Mouse (Mus musculus) hindbrain, embryonic 15.5 days (tissue): ENCODE data around the gene Gpnmb. TPM values are rescaled to one million over a fixed set of nuclear protein-coding genes. Genes with fewer than 3 reads are reported as not detected.

Source experiments
- ATAC-seq: fragments of 200-750 bp; cut with Nextera tagmentation; 2 replicates; pipeline ENCODE4 v1.8.0; 2017; ENCODE audit warnings: low read depth, moderate number of reproducible peaks, moderate TSS enrichment; ENCODE audit not compliant: low FRiP score
- H3K27ac ChIP-seq: fragments of 300-500 bp; sonication (generic); replicated peaks from 2 replicates; pipeline ENCODE4 v1.5.1; 2015; ENCODE audit warnings: mild to moderate bottlenecking, inconsistent platforms
- H3K27me3 ChIP-seq: fragments of 300-500 bp; sonication (generic); 2 replicates; pipeline ENCODE4 v1.6.1; 2015; ENCODE audit warnings: control low read depth, inconsistent platforms
- H3K36me3 ChIP-seq: fragments of 300-500 bp; sonication (generic); 2 replicates; pipeline ENCODE4 v1.6.1; 2015; ENCODE audit warnings: control low read depth, inconsistent platforms
- H3K4me1 ChIP-seq: fragments of 300-500 bp; sonication (generic); replicated peaks from 2 replicates; pipeline ENCODE4 v1.6.1; 2015; ENCODE audit warnings: control low read depth, inconsistent platforms
- H3K4me2 ChIP-seq: fragments of 300-500 bp; sonication (generic); 2 replicates; pipeline ENCODE4 v1.6.1; 2015; ENCODE audit warnings: moderate library complexity, mild to moderate bottlenecking, inconsistent platforms
- H3K4me3 ChIP-seq: fragments of 300-500 bp; sonication (generic); 2 replicates; pipeline ENCODE4 v1.5.1; 2015; ENCODE audit warnings: mild to moderate bottlenecking, inconsistent platforms
- H3K9ac ChIP-seq: fragments of 300-500 bp; sonication (generic); 2 replicates; pipeline ENCODE4 v1.6.1; 2015; ENCODE audit warnings: inconsistent platforms
- H3K9me3 ChIP-seq: fragments of 300-500 bp; sonication (generic); 2 replicates; pipeline ENCODE4 v1.6.1; 2016; ENCODE audit warnings: control low read depth, inconsistent platforms
- WGBS: fragments of 180-500 bp; shearing (Covaris S2); methylation state at CpG from one replicate; pipeline ENCODE4 v1.1.7; 2015; 5-methylcytosine and 5-hydroxymethylcytosine counted together
- polyA plus RNA-seq: library from polyadenylated mRNA; unstranded; fragments of >200 nt; fragmentation: Nextera tagmentation; extraction: Ambion mirVana; gene quantifications from 2 replicates; pipeline ENCODE4 v1.2.1, GENCODE M21; 2015

The Gpnmb gene
- polyA plus RNA-seq, 1 experiment from 2014 or later: 0.23 TPM

DNA sequence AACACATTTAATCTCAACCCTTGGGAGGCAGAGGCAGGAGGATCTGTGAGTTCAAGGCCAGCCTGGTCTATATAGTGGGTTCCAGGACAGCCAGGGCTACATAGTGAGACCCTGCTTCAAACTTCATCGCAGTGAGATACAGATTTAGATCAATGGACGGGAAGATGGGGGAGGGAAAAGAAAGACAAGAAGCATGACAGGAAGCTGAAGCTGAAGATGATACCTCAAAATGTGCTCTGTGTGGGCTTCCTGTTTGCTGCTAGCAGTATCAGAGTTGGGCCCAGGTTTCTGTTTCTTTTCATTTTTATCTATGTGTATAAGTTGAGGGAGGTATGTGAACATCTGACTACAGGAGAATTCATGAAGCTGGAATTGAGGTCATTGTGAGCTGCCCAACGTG is 22.9 kb upstream of the Gpnmb start:
- Histone ChIP-seq H3K9me3 (no peaks in the 10 kb centered on the region), H3K36me3 (no peaks in the 10 kb centered on the region), H3K4me3 (no peak overlapping the region), H3K27me3 (no peaks in the 10 kb centered on the region), H3K9ac (no peak overlapping the region), H3K27ac (no peak overlapping the region), H3K4me1 (peaks cover 4% of the 10 kb centered on the region), H3K4me2 (no peak overlapping the region)
- WGBS: 89% methylated on average over 3 of the region's 3 CpGs
- no peak for ATAC-seq

DNA sequence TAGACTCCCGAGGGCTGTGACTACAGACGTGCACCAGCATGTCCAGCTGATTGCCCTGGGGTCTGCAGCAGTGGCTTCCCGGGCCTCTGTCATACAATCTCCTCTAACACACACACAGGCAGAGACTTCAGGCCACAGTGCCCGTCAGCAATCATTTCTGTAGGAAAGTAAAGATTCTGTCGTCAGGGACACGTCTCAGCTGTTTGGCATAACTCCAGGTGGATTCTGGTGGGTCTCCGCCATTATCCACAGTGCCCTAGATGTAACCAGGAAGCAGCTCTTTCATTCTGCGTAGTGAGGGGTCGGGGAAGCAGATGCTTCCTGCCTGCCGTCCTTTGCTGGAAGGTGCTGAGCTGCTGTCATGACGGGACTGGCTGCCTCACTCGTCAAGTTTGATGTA is 19.2 kb upstream of the Gpnmb start:
- Histone ChIP-seq H3K4me1 (no peaks in the 10 kb centered on the region), H3K9me3 (no peaks in the 10 kb centered on the region), H3K36me3 (no peaks in the 10 kb centered on the region), H3K9ac (no peak overlapping the region), H3K27me3 (no peaks in the 10 kb centered on the region), H3K27ac (no peak overlapping the region), H3K4me3 (no peak overlapping the region), H3K4me2 (no peak overlapping the region)
- WGBS: 51% methylated on average over 12 of the region's 12 CpGs
- ATAC-seq: no peak

DNA sequence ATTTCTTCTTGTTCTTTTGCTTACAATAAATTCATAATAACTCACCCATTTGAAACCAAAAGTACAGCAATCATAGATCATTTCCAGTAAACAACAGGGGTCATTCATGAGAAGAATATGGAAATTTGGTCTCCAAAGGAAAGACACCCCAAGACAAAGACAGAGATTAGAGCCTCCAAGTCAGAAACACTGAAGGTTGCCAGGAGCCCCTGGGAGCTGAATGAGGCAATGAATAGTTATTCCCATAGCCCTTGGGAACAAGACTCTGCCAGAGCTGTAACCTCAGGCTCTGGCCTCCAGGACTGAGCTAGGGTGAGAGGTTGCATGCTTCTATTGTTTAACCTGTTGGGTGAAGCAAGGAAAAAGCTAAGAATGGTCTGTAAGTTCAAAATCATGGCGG is 17.0 kb upstream of the Gpnmb start:
- no peaks in the 10 kb centered on the region for H3K36me3 ChIP-seq
- WGBS: 83% methylated on average over 1 of the region's 1 CpGs
- no peak overlapping the region for H3K9ac ChIP-seq
- no peak overlapping the region for H3K4me2 ChIP-seq
- H3K4me1 ChIP-seq: no peaks in the 10 kb centered on the region
- no peaks in the 10 kb centered on the region for H3K27me3 ChIP-seq
- no peaks in the 10 kb centered on the region for H3K9me3 ChIP-seq
- no peak for ATAC-seq
- H3K4me3 ChIP-seq: no peak overlapping the region
- no peak overlapping the region for H3K27ac ChIP-seq

DNA sequence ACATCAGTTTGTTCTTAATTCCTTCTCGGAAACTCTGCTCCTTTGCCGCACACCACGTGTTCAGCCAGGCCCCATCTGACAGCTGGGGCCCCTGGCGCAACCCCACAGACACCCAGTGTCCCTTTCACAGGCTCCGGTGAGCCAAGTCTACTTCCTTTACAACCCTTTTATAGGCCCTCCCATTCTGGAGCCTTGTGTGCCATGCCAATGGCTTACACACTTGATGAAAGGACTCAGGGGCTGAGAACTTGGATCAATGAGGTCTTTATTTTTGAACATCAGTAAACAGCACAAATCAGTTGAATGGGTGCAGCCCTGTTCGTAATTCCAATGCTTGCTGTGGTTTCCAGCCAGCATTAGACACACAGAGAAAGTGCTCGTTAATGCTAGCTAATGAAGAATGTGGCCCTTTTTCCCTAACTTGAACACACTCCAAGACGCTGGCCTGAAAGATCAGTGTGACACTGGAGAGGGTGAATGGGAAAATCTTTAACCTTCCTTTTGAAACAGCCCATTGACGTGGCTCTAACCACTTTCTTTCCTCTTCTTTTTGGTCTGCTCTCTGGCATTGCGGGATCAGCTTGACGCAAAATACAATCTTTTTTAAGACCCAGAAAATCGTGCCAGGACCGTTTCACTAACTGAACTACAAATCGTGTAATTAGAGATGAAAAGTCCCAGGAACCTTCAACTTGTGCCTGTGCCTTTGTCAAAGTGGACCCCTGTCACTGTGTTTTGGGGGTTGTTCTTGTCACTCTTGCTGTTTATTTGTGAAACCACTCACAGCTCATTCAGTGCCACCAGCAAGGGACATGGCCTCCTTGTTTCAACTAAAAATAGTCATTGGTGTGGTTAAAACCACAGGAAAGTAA is 15.0 kb upstream of the Gpnmb start:
- H3K4me2 ChIP-seq: no peak overlapping the region
- H3K4me3 ChIP-seq: no peak overlapping the region
- peak; percentile 89 for ATAC-seq
- no peaks in the 10 kb centered on the region for H3K4me1 ChIP-seq
- 0 out of 2 replicates have a peak overlapping the region, but pooled peaks have one; percentile 31 for H3K27ac ChIP-seq
- no peaks in the 10 kb centered on the region for H3K9me3 ChIP-seq
- no peaks in the 10 kb centered on the region for H3K27me3 ChIP-seq
- no peak overlapping the region for H3K9ac ChIP-seq
- WGBS: 62% methylated on average over 14 of the region's 14 CpGs
- no peaks in the 10 kb centered on the region for H3K36me3 ChIP-seq

DNA sequence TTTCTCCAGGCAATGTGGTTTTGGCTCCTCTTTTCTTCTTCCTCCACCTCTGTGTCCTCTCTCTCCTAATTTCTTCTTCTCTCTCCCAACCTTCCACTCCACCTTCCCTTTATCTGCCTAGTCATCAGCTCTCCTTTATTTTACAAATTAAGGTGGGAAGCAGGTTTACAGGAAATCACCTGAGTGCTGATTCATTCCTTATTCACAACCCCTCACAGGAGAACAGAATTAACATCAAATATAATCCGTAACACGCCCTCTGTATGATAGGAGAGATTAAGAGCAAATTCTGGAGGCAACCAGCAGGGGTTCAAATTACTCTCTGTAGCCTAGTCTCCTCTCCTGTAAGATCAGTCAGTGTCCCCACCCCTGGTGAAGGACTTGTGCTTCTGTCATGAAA is 14.0 kb upstream of the Gpnmb start:
- Histone ChIP-seq H3K36me3 (no peaks in the 10 kb centered on the region), H3K27me3 (no peaks in the 10 kb centered on the region), H3K9me3 (no peaks in the 10 kb centered on the region), H3K4me2 (no peak overlapping the region), H3K4me1 (no peaks in the 10 kb centered on the region), H3K27ac (no peak overlapping the region), H3K4me3 (no peak overlapping the region), H3K9ac (no peak overlapping the region)
- ATAC-seq: no peak
- WGBS: 90% methylated on average over 2 of the region's 2 CpGs

DNA sequence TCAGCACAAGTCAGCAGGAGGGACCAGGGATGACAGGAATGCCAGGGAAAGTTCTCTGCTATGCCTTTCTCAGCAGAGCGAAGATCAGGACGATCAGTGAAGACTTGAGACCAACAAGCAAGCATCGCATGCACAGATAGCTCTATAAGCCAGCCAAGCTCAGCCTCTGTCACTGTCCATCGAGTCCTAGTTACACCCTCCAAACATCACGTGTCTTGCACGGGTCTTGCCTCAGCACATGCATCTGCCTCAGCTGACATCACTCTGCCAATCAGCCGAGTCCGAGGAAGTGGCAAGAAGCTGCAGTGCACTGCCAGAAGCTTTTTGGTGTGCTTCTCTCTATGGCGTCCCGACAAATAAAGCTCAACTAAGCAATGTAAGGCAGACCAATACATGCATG is 13.0 kb upstream of the Gpnmb start:
- no peaks in the 10 kb centered on the region for H3K9me3 ChIP-seq
- H3K4me3 ChIP-seq: no peak overlapping the region
- no peaks in the 10 kb centered on the region for H3K4me1 ChIP-seq
- 82% methylated on average over 10 of the region's 10 CpGs for WGBS
- H3K27me3 ChIP-seq: no peaks in the 10 kb centered on the region
- H3K4me2 ChIP-seq: no peak overlapping the region
- H3K27ac ChIP-seq: no peak overlapping the region
- no peak for ATAC-seq
- no peak overlapping the region for H3K9ac ChIP-seq
- H3K36me3 ChIP-seq: no peaks in the 10 kb centered on the region

DNA sequence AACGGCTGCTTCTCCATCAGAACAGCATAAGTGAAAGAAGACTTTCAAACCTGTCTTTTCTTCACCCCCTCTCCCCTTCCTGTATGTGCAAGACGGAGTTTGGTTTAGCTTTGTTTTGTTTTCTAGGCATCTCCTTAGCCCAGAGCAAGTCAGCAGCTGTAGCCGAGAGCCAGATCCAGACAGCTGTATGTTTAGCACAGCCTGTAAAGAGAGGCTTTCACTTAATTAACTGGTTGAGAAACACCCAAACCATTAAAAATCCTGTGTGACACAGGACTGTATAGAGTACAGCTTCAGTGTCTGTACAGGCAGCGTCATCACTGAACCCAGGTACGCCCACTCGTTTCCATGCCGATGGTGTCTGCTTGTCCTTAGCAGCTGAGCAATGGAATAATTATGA is 11.1 kb upstream of the Gpnmb start:
- no peaks in the 10 kb centered on the region for H3K36me3 ChIP-seq
- H3K9me3 ChIP-seq: no peaks in the 10 kb centered on the region
- no peak overlapping the region for H3K9ac ChIP-seq
- H3K27ac ChIP-seq: no peak overlapping the region
- no peaks in the 10 kb centered on the region for H3K27me3 ChIP-seq
- ATAC-seq: no peak
- no peak overlapping the region for H3K4me2 ChIP-seq
- H3K4me3 ChIP-seq: no peak overlapping the region
- no peaks in the 10 kb centered on the region for H3K4me1 ChIP-seq
- 81% methylated on average over 7 of the region's 7 CpGs for WGBS

DNA sequence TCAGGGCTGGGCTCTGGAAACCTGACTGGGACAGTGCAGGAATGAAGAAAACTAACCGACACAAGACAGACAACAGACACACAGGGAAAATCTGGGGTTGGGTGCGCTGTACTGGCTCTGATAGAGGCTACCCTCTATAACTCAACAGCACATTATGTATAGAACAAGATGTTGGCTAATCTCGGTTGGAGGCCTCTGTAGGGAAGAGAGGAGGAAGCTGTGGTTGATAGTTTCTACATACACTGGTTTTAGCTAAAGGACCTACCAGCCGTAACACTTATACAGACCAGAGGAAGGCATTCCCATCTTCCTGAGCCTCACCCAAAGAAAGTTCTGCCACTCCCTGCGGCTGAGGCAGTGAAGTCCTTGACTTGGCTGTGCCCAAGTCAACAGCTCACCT is 9.8 kb upstream of the Gpnmb start:
- Histone ChIP-seq H3K27me3 (no peaks in the 10 kb centered on the region), H3K9me3 (no peaks in the 10 kb centered on the region), H3K4me1 (no peaks in the 10 kb centered on the region), H3K36me3 (no peaks in the 10 kb centered on the region), H3K9ac (no peak overlapping the region), H3K4me2 (no peak overlapping the region), H3K4me3 (no peak overlapping the region), H3K27ac (no peak overlapping the region)
- WGBS: 88% methylated on average over 5 of the region's 5 CpGs
- ATAC-seq: no peak

DNA sequence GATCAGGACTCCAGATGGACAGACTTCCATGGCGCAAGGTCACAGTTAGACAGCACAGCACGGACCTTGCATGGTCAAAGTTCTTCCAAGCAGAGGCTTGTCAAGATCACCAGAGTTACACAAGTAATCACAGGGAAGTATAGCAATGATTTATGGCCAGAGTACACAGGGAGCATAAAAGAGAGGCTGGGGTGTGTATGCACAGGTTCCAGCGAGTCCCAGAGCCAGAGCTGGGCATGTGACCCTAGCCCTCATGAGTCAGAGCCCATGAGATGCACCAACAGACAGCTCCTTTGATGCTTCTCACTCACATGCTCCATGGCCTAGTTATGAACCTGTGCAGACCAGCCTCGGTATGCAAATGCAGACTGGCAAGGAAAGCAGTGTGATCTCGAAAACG is 8.3 kb upstream of the Gpnmb start:
- Histone ChIP-seq H3K9me3 (no peaks in the 10 kb centered on the region), H3K4me2 (no peak overlapping the region), H3K9ac (no peak overlapping the region), H3K4me1 (no peaks in the 10 kb centered on the region), H3K36me3 (no peaks in the 10 kb centered on the region), H3K4me3 (no peak overlapping the region), H3K27ac (no peak overlapping the region), H3K27me3 (no peaks in the 10 kb centered on the region)
- WGBS: 88% methylated on average over 6 of the region's 6 CpGs
- ATAC-seq: no peak

DNA sequence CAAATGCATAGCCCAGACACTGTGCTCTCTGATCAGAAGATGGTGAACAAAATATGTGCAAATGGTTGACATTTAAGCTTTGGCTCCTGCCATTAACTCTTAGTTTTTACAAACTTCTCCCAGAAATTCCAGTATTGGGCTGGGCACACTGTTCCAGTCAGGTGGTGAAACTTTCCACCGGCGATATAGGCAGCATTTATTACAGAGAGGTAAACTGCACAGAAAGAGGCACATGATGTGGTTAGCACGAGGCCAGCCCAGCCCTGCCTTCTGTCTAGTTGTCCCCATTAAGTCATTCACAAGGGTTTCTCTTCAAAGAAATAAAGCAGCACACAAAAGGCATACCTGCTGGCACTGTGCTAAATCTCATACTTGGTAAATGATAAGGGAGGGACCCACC is 7.6 kb upstream of the Gpnmb start:
- Histone ChIP-seq H3K36me3 (no peaks in the 10 kb centered on the region), H3K4me3 (no peak overlapping the region), H3K4me1 (no peaks in the 10 kb centered on the region), H3K9me3 (no peaks in the 10 kb centered on the region), H3K27me3 (no peaks in the 10 kb centered on the region), H3K9ac (no peak overlapping the region), H3K27ac (no peak overlapping the region), H3K4me2 (no peak overlapping the region)
- ATAC-seq: no peak
- WGBS: 92% methylated on average over 3 of the region's 3 CpGs

DNA sequence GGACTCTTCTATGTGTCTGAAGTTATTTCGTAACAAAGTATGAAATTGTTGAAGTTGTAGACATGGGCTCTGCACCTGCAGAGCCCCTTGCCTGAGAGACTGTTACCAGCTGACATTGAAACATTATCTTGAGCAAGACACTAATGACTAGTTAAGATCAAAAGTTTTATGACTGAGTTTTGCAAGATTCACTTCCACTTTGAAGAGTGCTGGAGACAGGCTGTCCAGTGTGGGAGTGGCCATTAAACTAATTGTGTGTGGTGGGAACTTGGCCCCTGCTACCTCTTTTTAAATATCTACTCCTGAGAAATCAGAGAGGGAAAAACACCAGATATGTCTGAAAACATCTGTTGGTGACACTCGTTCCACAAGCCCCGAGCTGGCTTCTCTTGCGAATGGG is 5.1 kb upstream of the Gpnmb start:
- H3K27me3 ChIP-seq: peaks cover 13% of the 10 kb centered on the region
- no peak overlapping the region for H3K9ac ChIP-seq
- 91% methylated on average over 4 of the region's 4 CpGs for WGBS
- no peak for ATAC-seq
- no peak overlapping the region for H3K4me2 ChIP-seq
- no peak overlapping the region for H3K4me3 ChIP-seq
- H3K4me1 ChIP-seq: no peaks in the 10 kb centered on the region
- H3K9me3 ChIP-seq: no peaks in the 10 kb centered on the region
- H3K36me3 ChIP-seq: no peaks in the 10 kb centered on the region
- H3K27ac ChIP-seq: no peak overlapping the region

DNA sequence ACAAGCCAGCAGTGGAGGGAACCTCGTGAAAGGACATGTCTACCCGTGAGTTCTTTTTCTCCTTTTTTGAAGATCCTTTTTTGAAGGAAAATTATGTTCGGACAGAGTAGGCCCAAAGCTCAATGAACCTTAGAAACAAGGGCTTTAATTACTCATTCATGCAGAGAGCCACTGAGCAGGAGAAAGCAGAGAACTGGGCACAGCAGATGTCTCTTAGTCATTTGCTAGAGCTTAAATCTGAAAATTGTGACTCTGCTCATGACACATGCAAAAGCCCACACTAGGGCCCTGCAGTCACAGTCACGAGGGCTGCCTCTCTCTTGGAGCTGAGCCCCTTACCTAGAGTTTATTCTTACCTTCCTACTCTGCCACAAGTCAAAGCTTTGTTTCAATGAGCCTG is 3.6 kb upstream of the Gpnmb start:
- H3K4me2 ChIP-seq: no peak overlapping the region
- H3K4me1 ChIP-seq: no peaks in the 10 kb centered on the region
- ATAC-seq: no peak
- no peak overlapping the region for H3K4me3 ChIP-seq
- H3K9me3 ChIP-seq: no peaks in the 10 kb centered on the region
- no peak overlapping the region for H3K9ac ChIP-seq
- H3K27me3 ChIP-seq: peaks cover 16% of the 10 kb centered on the region
- no peak overlapping the region for H3K27ac ChIP-seq
- WGBS: 67% methylated on average over 4 of the region's 4 CpGs
- no peaks in the 10 kb centered on the region for H3K36me3 ChIP-seq

DNA sequence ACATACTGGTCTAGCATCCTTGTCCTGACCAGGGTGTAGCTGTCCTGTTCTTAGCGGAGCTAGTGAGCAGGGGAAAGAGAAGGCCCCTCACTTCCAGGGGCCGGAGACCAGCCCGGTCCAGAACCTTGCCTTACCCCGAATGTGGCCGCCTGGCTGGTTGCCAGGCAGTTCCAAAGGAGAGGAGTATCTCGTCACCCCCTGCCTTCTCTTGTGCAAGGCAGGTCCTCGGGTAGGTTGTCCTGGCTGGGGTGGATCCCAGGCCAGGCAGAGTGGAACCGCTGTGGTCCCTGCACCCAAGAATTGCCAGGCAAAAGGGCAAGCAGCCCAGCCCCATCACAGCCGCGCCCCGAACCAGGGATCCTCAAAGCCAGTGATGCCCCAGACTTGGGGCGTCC is 919 bp downstream of the Gpnmb start:
- 0 out of 2 replicates have a peak, but pooled peaks cover 4% of the 10 kb centered on the region for H3K4me1 ChIP-seq
- peaks cover 16% of the 10 kb centered on the region for H3K27me3 ChIP-seq
- H3K4me2 ChIP-seq: no peak overlapping the region
- no peak for ATAC-seq
- no peaks in the 10 kb centered on the region for H3K9me3 ChIP-seq
- H3K4me3 ChIP-seq: no peak overlapping the region
- 72% methylated on average over 12 of the region's 12 CpGs for WGBS
- H3K36me3 ChIP-seq: no peaks in the 10 kb centered on the region
- no peak overlapping the region for H3K9ac ChIP-seq
- no peak overlapping the region for H3K27ac ChIP-seq
